Mouse (Mus musculus) testis, adult 2 months (tissue): ENCODE data around the gene Prkar2b.

Source experiments
- CTCF ChIP-seq: fragments of 200-500 bp; IDR thresholded peaks from 2 replicates; pipeline ENCODE4 v1.5.1; 2012; ENCODE audit warnings: low read depth, mild to moderate bottlenecking, inconsistent platforms, low read length, moderate library complexity; ENCODE audit not compliant: control insufficient read depth, insufficient read depth, insufficient replicate concordance
- POLR2A ChIP-seq: fragments of 200-500 bp; IDR thresholded peaks from 2 replicates; pipeline ENCODE4 v1.6.1; 2012; ENCODE audit warnings: low read depth, mild to moderate bottlenecking, inconsistent platforms, low read length, moderate library complexity; ENCODE audit not compliant: control insufficient read depth

DNA sequence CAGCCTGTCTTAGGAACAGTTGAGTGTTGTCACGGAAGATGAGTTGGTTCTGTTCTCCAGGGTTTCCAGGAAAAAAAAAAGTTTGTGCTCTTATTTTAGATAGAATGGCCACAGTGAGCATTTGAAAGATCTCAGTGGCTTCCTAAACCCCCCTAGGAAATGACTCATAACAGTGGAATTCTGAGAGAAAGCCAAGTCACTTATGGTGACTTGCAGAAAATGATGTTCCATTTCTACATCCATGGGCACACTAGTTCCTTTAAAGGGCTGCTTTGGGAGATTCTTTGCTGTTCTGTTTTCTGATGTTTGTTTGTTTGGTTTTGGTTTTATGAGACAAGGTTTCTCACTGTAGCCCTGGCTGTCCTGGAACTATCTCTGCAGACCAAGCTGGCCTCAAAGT lies 34.1 kb upstream of the Prkar2b start:
- TF ChIP-seq CTCF (no peak), POLR2A (no peak)
